Mouse (Mus musculus) induced T-regulatory cell, adult 2 months (primary cell): ENCODE data around the gene Kif23.

Source experiments
- DNase-seq: peaks from one replicate; pipeline ENCODE4 v3.0.0-alpha.2; 2012; ENCODE audit warnings: low read depth

The Kif23 gene

GRCm38 (mm10) chr9:61905576-61905975, 41.0 kb downstream of the Kif23 start:
- DNase-seq = no peak

DNA sequence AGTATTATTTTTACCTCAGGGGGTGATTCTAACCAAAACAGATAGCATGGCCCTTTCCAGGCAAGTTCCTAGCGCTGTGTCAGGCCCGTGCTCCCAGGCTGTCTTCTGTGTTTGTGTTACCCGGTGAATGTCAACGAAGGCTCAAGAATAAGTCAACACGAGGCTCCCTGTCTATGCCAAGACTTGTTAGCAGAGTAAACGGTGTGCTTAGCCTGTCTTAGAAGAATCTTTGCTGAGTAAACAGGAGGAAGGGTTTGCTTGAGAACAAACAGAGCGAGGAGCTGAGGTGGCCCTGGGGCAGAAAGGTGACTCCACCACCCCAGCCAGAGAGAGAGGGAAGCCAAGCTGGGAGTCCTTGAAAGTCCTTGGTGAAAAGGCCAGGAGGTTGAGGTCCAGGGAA, 42.4 kb downstream of the Kif23 start:
- no peak for DNase-seq

- no peak for DNase-seq
Observed at GRCm38 (mm10) chr9:61902445-61902844, 44.1 kb downstream of the Kif23 start.

DNA sequence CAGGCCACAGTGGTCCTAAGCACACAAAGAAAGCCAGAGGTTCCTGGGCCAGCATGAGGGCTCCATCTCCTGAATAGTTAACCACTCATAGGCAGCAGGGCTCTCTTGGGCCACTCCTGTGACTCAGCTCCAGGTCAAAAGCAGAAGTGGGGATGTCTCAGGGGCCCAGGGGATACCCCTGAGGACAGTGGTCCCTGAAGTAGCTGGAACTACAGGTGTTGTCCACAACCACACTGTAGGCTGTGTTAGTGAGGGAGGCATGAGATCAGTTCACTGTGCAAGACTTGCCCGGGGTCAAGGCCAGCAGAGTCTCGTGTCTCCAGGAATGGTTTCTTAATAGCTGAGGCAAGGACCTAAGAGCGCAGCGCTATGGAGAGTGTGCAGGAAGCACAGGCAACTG, 45.0 kb downstream of the Kif23 start:
- DNase-seq = no peak

GRCm38 (mm10) chr9:61899804-61900203, 46.8 kb downstream of the Kif23 start:
- peak; percentile 82 for DNase-seq

DNA sequence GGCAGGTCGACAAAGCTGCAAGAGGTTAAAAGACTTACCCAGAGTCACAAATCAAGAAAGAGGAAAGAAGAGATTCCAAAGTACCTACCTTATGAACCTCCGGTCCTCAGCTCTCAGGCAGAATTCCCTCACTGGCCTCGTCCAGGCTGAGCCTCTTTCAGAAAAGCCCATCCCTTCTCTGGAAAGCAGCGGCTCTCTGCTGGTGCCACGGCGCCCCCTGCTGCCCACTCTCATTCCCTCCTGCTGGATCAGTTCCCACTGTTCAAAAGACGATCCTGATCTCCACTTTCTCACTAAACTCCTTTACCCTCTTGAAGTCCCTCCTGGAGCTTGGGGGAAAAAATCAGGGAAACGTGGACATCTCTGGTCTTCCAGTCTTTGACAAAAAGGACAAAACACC, 48.2 kb downstream of the Kif23 start:
- peak; percentile 77 for DNase-seq

- DNase-seq = no peak
Observed at GRCm38 (mm10) chr9:61895014-61895413, 51.6 kb downstream of the Kif23 start.

- DNase-seq = no peak
Observed at GRCm38 (mm10) chr9:61889855-61890254, 56.7 kb downstream of the Kif23 start.

DNA sequence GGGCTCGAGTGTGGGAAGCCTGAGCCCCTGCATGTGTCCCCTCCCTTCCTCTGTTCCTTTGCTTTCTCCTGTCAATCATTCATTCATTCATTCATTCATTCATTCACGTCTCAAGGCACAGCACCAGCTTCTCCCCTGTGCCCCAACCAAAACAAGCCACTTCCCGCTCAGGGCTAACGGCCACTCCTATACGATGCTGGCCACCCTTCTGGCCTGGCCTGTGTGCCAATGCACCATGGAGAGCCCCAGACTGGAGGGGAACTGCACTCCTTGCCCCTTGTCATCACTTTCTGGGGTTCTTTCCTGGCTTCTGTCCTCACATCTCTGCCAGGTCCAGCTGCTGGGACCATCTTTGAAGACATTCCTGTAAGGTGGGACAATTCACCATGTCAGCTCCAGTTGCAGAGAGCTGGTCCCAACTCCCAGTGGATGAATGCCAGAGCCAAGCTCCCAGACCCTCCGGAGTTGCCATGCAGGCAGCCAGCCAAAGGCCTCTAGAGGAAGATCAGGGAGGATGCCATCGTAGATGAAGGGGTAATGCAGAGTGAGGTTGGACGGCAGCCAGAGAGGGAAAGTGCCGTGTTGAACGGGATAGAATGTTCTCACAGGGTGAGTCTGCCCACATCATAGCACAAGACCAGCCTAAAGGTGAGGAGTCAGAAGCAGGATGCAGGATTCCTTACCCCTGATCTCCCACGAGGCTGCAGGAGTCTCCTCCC, 58.8 kb downstream of the Kif23 start:
- no peak for DNase-seq

- DNase-seq = no peak
Observed at GRCm38 (mm10) chr9:61885964-61886363, 60.6 kb downstream of the Kif23 start.

DNA sequence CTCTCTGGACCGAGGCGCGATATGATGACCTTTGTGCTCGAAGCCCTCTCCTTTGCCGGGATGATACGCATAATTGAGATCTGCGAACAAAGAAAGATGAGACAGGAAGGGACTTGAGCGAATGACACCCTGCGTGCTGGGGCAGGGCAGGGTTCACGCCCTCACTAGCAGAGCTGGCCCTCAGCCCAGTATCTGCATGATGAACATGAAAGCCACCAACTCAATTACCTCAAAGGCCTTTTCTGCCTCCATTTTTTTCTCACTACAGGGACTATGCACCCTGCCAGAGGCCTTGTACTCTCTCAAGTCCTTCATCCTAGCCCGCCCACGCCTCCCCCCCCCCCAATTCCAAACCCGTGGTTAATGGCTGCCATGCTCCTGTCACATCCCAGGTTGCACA, 61.6 kb downstream of the Kif23 start:
- DNase-seq = no peak

DNA sequence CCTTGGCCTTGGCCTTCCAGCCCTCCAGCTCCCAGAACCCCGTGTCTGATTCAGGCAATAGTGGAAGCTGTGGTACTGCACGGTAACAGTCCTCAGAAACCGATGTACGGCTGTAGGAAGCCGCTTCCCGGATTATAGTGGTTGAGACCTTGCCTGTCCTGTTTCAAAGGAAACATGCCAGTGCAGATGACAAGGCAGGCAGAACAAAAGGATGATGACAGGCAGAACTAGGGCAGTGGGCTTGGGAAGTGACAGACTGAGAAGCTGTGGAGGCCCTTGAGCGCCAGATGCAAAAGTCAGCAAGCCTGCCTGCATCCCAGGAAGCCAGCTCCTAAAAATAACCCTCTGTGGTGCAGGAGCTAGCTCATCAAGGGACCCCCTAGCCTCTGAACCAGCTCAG, 62.2 kb downstream of the Kif23 start:
- DNase-seq = no peak

GRCm38 (mm10) chr9:61882179-61882578, 64.4 kb downstream of the Kif23 start:
- DNase-seq = peak; percentile 30

GRCm38 (mm10) chr9:61878889-61879288, 67.7 kb downstream of the Kif23 start:
- peak; percentile 69 for DNase-seq

DNA sequence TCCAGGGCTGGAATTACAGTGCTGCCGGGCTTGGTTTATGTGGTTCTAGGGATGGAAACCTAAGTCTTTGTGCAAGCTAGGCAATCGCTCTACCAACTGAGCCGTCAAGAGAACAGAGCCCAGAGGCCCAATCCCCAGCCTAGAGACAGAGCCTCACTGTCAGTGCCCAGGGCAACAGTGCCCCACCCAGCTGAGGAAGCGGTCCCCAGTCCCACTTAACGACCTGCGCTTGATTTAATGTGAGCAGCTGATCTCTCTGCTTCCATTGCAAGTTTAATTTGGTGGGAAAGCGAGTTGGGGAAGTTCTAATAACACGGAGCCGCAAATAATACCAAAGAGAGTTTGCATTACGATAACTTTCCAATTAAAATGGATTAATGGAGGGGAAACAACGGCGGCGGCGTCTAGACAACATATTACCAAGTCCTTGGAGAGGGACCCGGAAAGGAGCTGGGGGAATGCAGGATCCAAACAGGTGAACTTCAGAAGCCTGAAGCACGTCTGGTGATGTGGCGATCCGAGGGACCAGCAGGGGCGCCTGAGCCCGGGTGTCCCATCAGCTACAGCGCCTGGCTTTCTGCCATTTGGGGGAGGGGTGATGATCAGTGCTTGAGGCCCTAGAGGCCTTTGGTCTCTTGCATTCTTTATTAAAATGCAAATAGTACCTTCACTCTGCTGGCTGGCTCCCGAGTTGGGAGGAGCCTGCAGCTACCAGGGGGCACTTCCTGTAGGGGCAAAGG, 69.0 kb downstream of the Kif23 start:
- DNase-seq = no peak

- no peak for DNase-seq
Observed at GRCm38 (mm10) chr9:61873325-61873724, 73.2 kb downstream of the Kif23 start.

DNA sequence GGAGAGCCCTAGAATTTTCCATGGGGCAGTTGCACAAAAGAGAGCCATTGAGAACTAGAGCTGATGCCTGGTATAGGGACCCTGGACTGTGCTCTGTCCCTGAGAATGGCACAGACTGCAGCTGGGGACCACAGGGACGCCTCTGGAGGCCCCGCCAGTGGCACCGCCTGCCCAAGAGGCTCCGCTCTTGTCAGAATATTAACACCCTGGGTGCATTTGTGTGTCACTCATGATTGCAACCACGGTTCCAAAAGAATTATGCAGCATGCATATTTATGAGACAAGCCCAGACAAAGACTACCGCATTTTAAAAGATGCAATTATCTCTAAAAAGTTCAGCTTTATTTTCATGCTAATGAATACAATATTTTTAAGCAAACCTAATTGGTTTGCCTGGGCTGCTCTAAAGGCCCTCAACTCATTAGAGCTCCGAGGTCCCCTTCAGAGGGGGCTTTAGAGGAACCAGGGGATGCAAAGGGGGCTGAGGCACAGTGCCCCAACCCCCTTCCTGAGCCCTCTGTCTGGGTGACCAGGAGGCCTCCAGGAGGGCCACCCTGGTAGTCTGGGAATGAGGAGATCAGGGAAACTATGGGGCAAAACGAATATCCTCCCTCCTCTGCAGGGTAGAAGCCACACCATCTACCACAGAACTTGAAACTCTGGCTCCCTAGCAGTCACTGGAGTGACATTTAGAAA, 74.2 kb downstream of the Kif23 start:
- DNase-seq = no peak

- DNase-seq = no peak
Observed at GRCm38 (mm10) chr9:61871839-61872238, 74.7 kb downstream of the Kif23 start.

DNA sequence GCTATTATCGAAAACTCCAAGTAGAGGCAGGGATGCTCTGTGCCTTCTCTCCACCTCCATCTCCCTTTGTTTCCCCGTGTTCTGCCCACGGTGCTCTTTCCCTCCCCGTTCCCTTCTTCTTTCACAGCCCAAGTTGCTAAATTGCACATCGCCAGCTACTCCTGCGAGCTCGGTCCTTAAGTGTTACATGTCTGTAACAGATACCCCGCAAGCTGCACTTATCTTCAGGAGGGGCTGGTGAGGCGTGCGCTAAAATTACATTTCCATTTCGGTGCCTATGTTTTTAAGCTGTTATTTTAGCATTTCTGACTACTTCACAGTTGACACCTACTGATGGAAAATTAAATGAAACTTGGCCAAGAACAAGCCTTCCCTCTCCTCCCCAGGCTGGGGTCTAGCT, 78.9 kb downstream of the Kif23 start:
- no peak for DNase-seq
